Mouse (Mus musculus): ENCODE data around the gene Phf10. TPM values are rescaled to one million over a fixed set of nuclear protein-coding genes. Genes with fewer than 3 reads are reported as not detected.

The Phf10 gene
- polyA plus RNA-seq, 1 experiment from 2014 or later: 21.3 TPM

Other genes starting within 250 kb of the Phf10 start
- 7.8 and 10.2 TPM in 2 replicates for gene Wdr27, start 18.1 kb downstream of the Phf10 start, polyA plus RNA-seq (2014; fragmentation: Nextera tagmentation; extraction: Ambion mirVana)
- gene 1600012H06Rik, start 18.1 kb downstream of the Phf10 start, polyA plus RNA-seq (2014; fragmentation: Nextera tagmentation; extraction: Ambion mirVana): 24.5 and 26.6 TPM in 2 replicates
- gene 9030025P20Rik, start 17.2 kb upstream of the Phf10 start, polyA plus RNA-seq (2014; fragmentation: Nextera tagmentation; extraction: Ambion mirVana): 6.9 and 7.7 TPM in 2 replicates
- 1.3 TPM in 1 of 2 replicates, not detected in the other for gene Gm3417, start 17.5 kb upstream of the Phf10 start, polyA plus RNA-seq (2014; fragmentation: Nextera tagmentation; extraction: Ambion mirVana)
- gene Gm3435, start 48.9 kb upstream of the Phf10 start, polyA plus RNA-seq (2014; fragmentation: Nextera tagmentation; extraction: Ambion mirVana): 4.6 and 6.6 TPM in 2 replicates
- gene Ermard, start 79.9 kb upstream of the Phf10 start, polyA plus RNA-seq (2014; fragmentation: Nextera tagmentation; extraction: Ambion mirVana): 88.5 and 99.2 TPM in 2 replicates
- gene Tcte3, start 80.2 kb upstream of the Phf10 start, polyA plus RNA-seq (2014; fragmentation: Nextera tagmentation; extraction: Ambion mirVana): 0.68 TPM in 1 of 2 replicates, not detected in the other
- 2.6 and 4.2 TPM in 2 replicates for gene Gm3448, start 80.3 kb upstream of the Phf10 start, polyA plus RNA-seq (2014; fragmentation: Nextera tagmentation; extraction: Ambion mirVana)